Mouse (Mus musculus) CH12.LX (cell line): Measurements from ENCODE around the gene Plekhh3. TPM values are rescaled to one million over a fixed set of nuclear protein-coding genes. Genes with fewer than 3 reads are reported as not detected.

ENCODE experiments used
- DNase-seq: peaks from one replicate; pipeline ENCODE4 v3.0.0-alpha.2; 2013; ENCODE audit errors: extremely low read depth
- H3K27ac ChIP-seq: 2 replicates; pipeline ENCODE4 v1.5.1; 2012; ENCODE audit warnings: low read depth, mild to moderate bottlenecking, control low read depth, moderate library complexity; ENCODE audit not compliant: insufficient read depth
- H3K27me3 ChIP-seq: replicated peaks from 2 replicates; pipeline ENCODE3; 2012; ENCODE audit warnings: inconsistent platforms
- H3K36me3 ChIP-seq, 2 experiments: replicated peaks in 1 of 2; 2 replicates each; pipeline versions ENCODE3 to v1.6.1; 2012; ENCODE audit warnings: inconsistent platforms in 1 of 2, low read length in 1 of 2, mild to moderate bottlenecking in 1 of 2, mixed read lengths in 1 of 2, moderate library complexity in 1 of 2; ENCODE audit not compliant: control insufficient read depth in 1 of 2, insufficient read depth in 1 of 2
- H3K4me1 ChIP-seq, 2 experiments: 2 replicates each; pipeline ENCODE4 v1.6.1; 2012; ENCODE audit warnings: inconsistent platforms in 1 of 2, moderate library complexity in 1 of 2; ENCODE audit not compliant: insufficient read depth in 2 of 2, control insufficient read depth in 1 of 2
- H3K4me2 ChIP-seq: 2 replicates; pipeline ENCODE4 v1.6.1; 2012; ENCODE audit warnings: low read depth, mild to moderate bottlenecking, control low read depth; ENCODE audit not compliant: poor library complexity, insufficient read depth, severe bottlenecking
- H3K4me3 ChIP-seq, 3 experiments: fragments of 150-350 bp in 1 of 3; sonication (generic) in 1 of 3; replicated peaks in 1 of 3; 2 replicates each; pipeline versions ENCODE3 to v1.5.1; 2011 to 2012; ENCODE audit warnings: low read depth in 2 of 3, low read length in 2 of 3, mild to moderate bottlenecking in 2 of 3, moderate library complexity in 2 of 3, control low read depth in 1 of 3, improper control_type of control experiment in 1 of 3, inconsistent platforms in 1 of 3, mixed read lengths in 1 of 3; ENCODE audit not compliant: poor library complexity in 1 of 3
- H3K79me2 ChIP-seq: replicated peaks from 2 replicates; pipeline ENCODE4 v1.6.1; 2012; ENCODE audit warnings: mild to moderate bottlenecking, moderate library complexity; ENCODE audit not compliant: control insufficient read depth, poor library complexity, insufficient read depth, severe bottlenecking; ENCODE audit errors: extremely low read depth
- H3K9ac ChIP-seq: 2 replicates; pipeline ENCODE4 v1.6.1; 2012; ENCODE audit warnings: low read depth, mild to moderate bottlenecking, control low read depth, moderate library complexity; ENCODE audit not compliant: insufficient read depth
- H3K9me3 ChIP-seq: replicated peaks from 2 replicates; pipeline ENCODE3; 2012; ENCODE audit warnings: low read length, inconsistent platforms, mixed read lengths
- BHLHE40 ChIP-seq: IDR thresholded peaks from 2 replicates; pipeline ENCODE4 v1.6.1; 2011; ENCODE audit warnings: mild to moderate bottlenecking, low read depth, low read length, improper control_type of control experiment
- CHD1 ChIP-seq: IDR thresholded peaks from 2 replicates; pipeline ENCODE4 v1.6.1; 2012; ENCODE audit warnings: low read depth, low read length, improper control_type of control experiment, inconsistent platforms
- CHD2 ChIP-seq: IDR thresholded peaks from 2 replicates; pipeline ENCODE4 v1.6.1; 2011; ENCODE audit warnings: low read length, improper control_type of control experiment
- CTCF ChIP-seq, 2 experiments: IDR thresholded peaks in 1 of 2; conservative IDR thresholded peaks in 1 of 2; 2 replicates each; pipeline ENCODE4 v1.5.1; 2011 to 2012; ENCODE audit warnings: low read depth in 2 of 2, low read length in 2 of 2, improper control_type of control experiment in 1 of 2, inconsistent platforms in 1 of 2, mild to moderate bottlenecking in 1 of 2, moderate library complexity in 1 of 2
- ELF1 ChIP-seq: IDR thresholded peaks from 2 replicates; pipeline ENCODE4 v1.6.1; 2014; ENCODE audit warnings: low read depth, mild to moderate bottlenecking, inconsistent platforms, low read length, improper control_type of control experiment
- EP300 ChIP-seq: IDR thresholded peaks from 2 replicates; pipeline ENCODE4 v1.6.1; 2011; ENCODE audit warnings: low read length, improper control_type of control experiment
- GABPA ChIP-seq: IDR thresholded peaks from 2 replicates; pipeline ENCODE4 v1.6.1; 2012; ENCODE audit warnings: low read depth, low read length, improper control_type of control experiment, inconsistent platforms; ENCODE audit not compliant: insufficient replicate concordance
- HCFC1 ChIP-seq: IDR thresholded peaks from 2 replicates; pipeline ENCODE4 v1.6.1; 2012; ENCODE audit warnings: low read depth, mild to moderate bottlenecking, inconsistent platforms, low read length, improper control_type of control experiment
- IRF4 ChIP-seq: IDR thresholded peaks from 2 replicates; pipeline ENCODE4 v1.6.1; 2014; ENCODE audit warnings: low read depth, mild to moderate bottlenecking, inconsistent platforms, low read length, improper control_type of control experiment
- JUN ChIP-seq: IDR thresholded peaks from 2 replicates; pipeline ENCODE4 v1.6.1; 2011; ENCODE audit warnings: low read depth, mild to moderate bottlenecking, low read length, improper control_type of control experiment, moderate library complexity; ENCODE audit not compliant: insufficient read depth
- JUND ChIP-seq: conservative IDR thresholded peaks from 2 replicates; pipeline ENCODE4 v1.6.1; 2011; ENCODE audit warnings: low read depth, low read length, improper control_type of control experiment
- KAT2A ChIP-seq: IDR thresholded peaks from 2 replicates; pipeline ENCODE4 v1.6.1; 2012; ENCODE audit warnings: low read length, improper control_type of control experiment, inconsistent platforms; ENCODE audit not compliant: insufficient replicate concordance
- MAX ChIP-seq: IDR thresholded peaks from 2 replicates; pipeline ENCODE4 v1.6.1; 2011; ENCODE audit warnings: low read length, improper control_type of control experiment
- MEF2A ChIP-seq: IDR thresholded peaks from 2 replicates; pipeline ENCODE4 v1.6.1; 2014; ENCODE audit warnings: low read depth, mild to moderate bottlenecking, inconsistent platforms, low read length, improper control_type of control experiment, borderline replicate concordance
- MXI1 ChIP-seq: IDR thresholded peaks from 2 replicates; pipeline ENCODE4 v1.6.1; 2011; ENCODE audit warnings: mild to moderate bottlenecking, low read depth, low read length, improper control_type of control experiment
- MYC ChIP-seq: IDR thresholded peaks from 2 replicates; pipeline ENCODE4 v1.6.1; 2011; ENCODE audit warnings: low read depth, mild to moderate bottlenecking, improper control_type of control experiment, low read length
- NRF1 ChIP-seq: IDR thresholded peaks from 2 replicates; pipeline ENCODE4 v1.6.1; 2014; ENCODE audit warnings: low read depth, mild to moderate bottlenecking, inconsistent platforms, low read length, improper control_type of control experiment, moderate library complexity
- PAX5 ChIP-seq: IDR thresholded peaks from 2 replicates; pipeline ENCODE4 v1.6.1; 2012; ENCODE audit warnings: low read length, inconsistent platforms, mixed read lengths
- POLR2A ChIP-seq: IDR thresholded peaks from 2 replicates; pipeline ENCODE4 v1.6.1; 2011; ENCODE audit warnings: low read depth, mild to moderate bottlenecking, improper control_type of control experiment, low read length
- POLR2AphosphoS2 ChIP-seq: IDR thresholded peaks from 2 replicates; pipeline ENCODE4 v1.6.1; 2011; ENCODE audit warnings: low read depth, low read length, improper control_type of control experiment
- RAD21 ChIP-seq: IDR thresholded peaks from 2 replicates; pipeline ENCODE4 v1.6.1; 2011; ENCODE audit warnings: low read depth, mild to moderate bottlenecking, low read length, improper control_type of control experiment, moderate library complexity
- RCOR1 ChIP-seq: conservative IDR thresholded peaks from 2 replicates; pipeline ENCODE4 v1.6.1; 2012; ENCODE audit warnings: low read depth, mild to moderate bottlenecking, inconsistent platforms, low read length, improper control_type of control experiment
- SIN3A ChIP-seq: IDR thresholded peaks from 2 replicates; pipeline ENCODE4 v1.6.1; 2012; ENCODE audit warnings: low read length, improper control_type of control experiment, inconsistent platforms
- SMC3 ChIP-seq: IDR thresholded peaks from 2 replicates; pipeline ENCODE4 v1.6.1; 2011; ENCODE audit warnings: low read depth, low read length, improper control_type of control experiment
- TBP ChIP-seq: conservative IDR thresholded peaks from 2 replicates; pipeline ENCODE4 v1.6.1; 2011; ENCODE audit warnings: low read depth, low read length, improper control_type of control experiment
- TCF12 ChIP-seq: IDR thresholded peaks from 2 replicates; pipeline ENCODE4 v1.6.1; 2014; ENCODE audit warnings: low read depth, mild to moderate bottlenecking, inconsistent platforms, low read length, improper control_type of control experiment
- UBTF ChIP-seq: IDR thresholded peaks from 2 replicates; pipeline ENCODE4 v1.6.1; 2012; ENCODE audit warnings: low read depth, mild to moderate bottlenecking, inconsistent platforms, low read length, improper control_type of control experiment, moderate library complexity
- USF1 ChIP-seq: IDR thresholded peaks from 2 replicates; pipeline ENCODE4 v1.6.1; 2014; ENCODE audit warnings: low read depth, mild to moderate bottlenecking, inconsistent platforms, low read length, improper control_type of control experiment
- USF2 ChIP-seq: conservative IDR thresholded peaks from 2 replicates; pipeline ENCODE4 v1.6.1; 2011; ENCODE audit warnings: low read depth, low read length, improper control_type of control experiment
- ZC3H11A ChIP-seq: IDR thresholded peaks from 2 replicates; pipeline ENCODE4 v1.6.1; 2012; ENCODE audit warnings: low read depth, mild to moderate bottlenecking, inconsistent platforms, low read length, improper control_type of control experiment
- ZKSCAN1 ChIP-seq: IDR thresholded peaks from 2 replicates; pipeline ENCODE4 v1.6.1; 2012; ENCODE audit warnings: low read depth, inconsistent platforms, low read length, improper control_type of control experiment, borderline replicate concordance
- ZMIZ1 ChIP-seq: IDR thresholded peaks from 2 replicates; pipeline ENCODE4 v1.6.1; 2012; ENCODE audit warnings: low read depth, mild to moderate bottlenecking, inconsistent platforms, low read length, improper control_type of control experiment
- ZNF384 ChIP-seq: IDR thresholded peaks from 2 replicates; pipeline ENCODE4 v1.6.1; 2012; ENCODE audit warnings: low read depth, low read length, improper control_type of control experiment, inconsistent platforms
- dilution Hi-C: fragments of 300-500 bp; cut with MboI; formaldehyde crosslinking; loops from 2 replicates; pipeline ENCODE4 v1.14.3; 2020; ENCODE audit warnings: low sequenced_read_pairs; ENCODE audit not compliant: extremely low pct_unique_long_range_greater_than_20kb, extremely low pct_ligation_motif_present
- in situ Hi-C: fragments of 300-500 bp; cut with MboI; formaldehyde crosslinking; loops from 3 replicates; pipeline ENCODE4 v1.14.3; 2019; ENCODE audit warnings: low sequenced_read_pairs, low pct_ligation_motif_present, low pct_unique_long_range_greater_than_20kb, mixed read lengths
- polyA plus RNA-seq: library from polyadenylated mRNA; unstranded; fragments of >175 nt; gene quantifications from 2 replicates; pipeline ENCODE4 v1.2.1, GENCODE M21; 2012; ENCODE audit warnings: low read depth; ENCODE audit not compliant: insufficient read length
- total RNA-seq, 2 experiments: library from RNA; depleted of rRNA; stranded (reverse); fragments of 300-350 nt in 1 of 2; fragments of >200 nt in 1 of 2; gene quantifications; 2 replicates each; pipeline ENCODE4 v1.2.3; 2012 to 2014

Gene Plekhh3
- total and polyA plus RNA-seq, 3 experiments: 2.9 to 20.3 (median 5.0) TPM

DNA sequence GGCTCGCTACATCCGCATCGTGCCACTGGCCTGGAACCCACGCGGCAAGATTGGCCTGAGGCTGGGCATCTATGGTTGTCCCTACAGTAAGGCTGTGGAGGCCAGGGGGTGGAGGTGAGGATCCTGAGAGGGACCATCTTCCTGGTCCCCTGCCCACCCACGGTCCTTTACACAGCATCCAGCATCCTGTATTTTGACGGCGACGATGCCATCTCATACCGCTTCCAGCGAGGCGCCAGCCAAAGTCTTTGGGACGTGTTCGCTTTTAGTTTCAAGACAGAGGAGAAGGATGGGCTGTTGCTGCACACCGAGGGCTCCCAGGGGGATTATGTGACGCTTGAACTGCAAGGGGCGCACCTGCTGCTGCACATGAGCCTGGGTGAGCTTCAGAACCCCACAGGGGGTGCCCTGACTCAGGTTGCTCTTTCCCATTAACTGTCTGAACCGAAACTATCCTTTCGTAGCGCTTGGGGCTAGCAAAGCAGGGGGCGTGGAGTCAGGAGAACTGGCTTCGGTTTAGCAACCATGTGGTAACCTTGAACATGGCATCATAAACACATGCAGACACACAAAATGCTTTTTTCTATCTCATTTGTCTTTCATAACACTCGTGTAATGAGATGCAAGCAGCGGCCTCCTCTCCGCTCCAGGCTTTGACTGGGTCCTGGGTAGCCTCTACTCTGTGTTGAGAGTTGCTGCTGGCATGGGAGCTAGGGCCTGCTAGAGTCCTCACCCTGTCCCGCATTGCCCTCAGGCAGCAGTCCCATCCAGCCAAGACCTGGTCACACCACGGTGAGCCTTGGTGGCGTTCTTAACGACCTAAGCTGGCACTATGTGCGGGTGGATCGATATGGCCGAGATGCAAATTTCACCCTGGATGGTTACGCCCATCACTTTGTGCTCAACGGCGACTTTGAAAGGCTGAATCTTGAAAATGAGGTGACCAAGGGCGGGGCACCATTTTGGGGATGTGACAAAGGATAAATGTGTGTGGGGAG is 7.2 kb upstream of the Plekhh3 start (continued):
- peak; percentile 92 for TF ChIP-seq MAX
- TF ChIP-seq IRF4: peak; percentile 72

DNA sequence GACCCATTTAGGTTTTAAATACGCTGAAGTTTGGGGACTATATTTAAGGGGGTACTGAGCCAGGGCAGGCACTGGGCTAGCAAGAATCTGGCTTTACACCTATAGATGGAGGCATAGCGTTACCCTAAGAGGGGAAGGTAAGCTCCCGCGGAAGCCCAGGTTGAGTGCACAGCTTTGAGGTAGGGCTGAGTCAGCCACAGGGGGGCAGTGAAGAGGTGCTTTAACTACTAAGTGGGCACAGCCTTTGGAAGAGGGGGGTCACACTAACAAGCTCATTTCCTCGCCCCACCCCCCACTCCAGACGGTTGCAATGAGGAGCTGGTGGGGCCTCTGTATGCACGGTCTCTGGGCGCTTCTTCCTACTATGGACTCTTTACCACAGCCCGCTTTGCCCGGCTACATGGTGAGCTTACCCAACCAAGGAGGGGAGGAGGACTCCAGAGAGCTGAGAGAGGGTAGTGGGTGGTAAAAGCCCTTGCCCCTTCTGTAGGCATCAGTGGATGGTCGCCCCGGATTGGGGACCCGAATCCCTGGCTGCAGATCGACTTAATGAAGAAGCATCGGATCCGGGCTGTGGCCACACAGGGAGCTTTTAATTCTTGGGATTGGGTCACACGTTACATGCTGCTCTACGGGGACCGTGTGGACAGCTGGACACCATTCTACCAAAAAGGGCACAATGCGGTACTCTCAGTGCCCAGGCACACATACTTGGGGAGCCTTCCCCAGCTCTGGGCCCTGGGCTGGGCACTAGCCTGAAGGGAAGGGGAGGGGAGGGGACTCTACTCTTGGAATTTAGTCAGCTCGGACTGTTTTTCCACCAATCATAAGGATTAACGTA is 6.0 kb upstream of the Plekhh3 start:
- Histone ChIP-seq H3K4me2 (peak overlapping the region; percentile 91), H3K36me3 (peaks cover 17 to 44% of the 10 kb centered on the region in 2 experiments), H3K27me3 (no peaks in the 10 kb centered on the region), H3K9ac (peak overlapping the region; percentile 54), H3K4me3 (peak overlapping the region; percentile 61 to 79 (median 68)), H3K79me2 (peaks cover 12% of the 10 kb centered on the region), H3K4me1 (peaks cover 9 to 65% of the 10 kb centered on the region in 2 experiments), H3K9me3 (no peaks in the 10 kb centered on the region), H3K27ac (peak overlapping the region; percentile 85)
- in situ Hi-C loops (no loop called here), dilution Hi-C loops (no loop called here)
- peak; percentile 85 for DNase-seq
- no peak; the same call in 1 of the 2 replicates for TF ChIP-seq ELF1
- no peak for TF ChIP-seq POLR2AphosphoS2
- TF ChIP-seq EP300: no peak; the same call in 1 of the 2 replicates
- no peak for TF ChIP-seq UBTF
- TF ChIP-seq ZKSCAN1: no peak
- no peak for TF ChIP-seq CHD1
- peak; percentile 56; the same call in 1 of the 2 replicates for TF ChIP-seq IRF4
- TF ChIP-seq NRF1: no peak
- TF ChIP-seq USF2: no peak; the same call in 1 of the 2 replicates
- TF ChIP-seq HCFC1: no peak
- TF ChIP-seq ZNF384: no peak
- TF ChIP-seq CTCF (conservative IDR thresholded peaks at IDR 0.05 in 1 of 2, IDR thresholded peaks at IDR 0.05 in 1 of 2; ENCODE audit: low read depth in 2 of 2, low read length in 2 of 2): peak; percentile 51 to 94; a peak in 3 of 4 replicates
- TF ChIP-seq USF1: no peak
- TF ChIP-seq SIN3A: peak; percentile 60
- peak; percentile 62 for TF ChIP-seq MYC
- no peak for TF ChIP-seq KAT2A
- TF ChIP-seq MAX: peak; percentile 9; the same call in 1 of the 2 replicates
- TF ChIP-seq TCF12: peak; percentile 47; the same call in 1 of the 2 replicates
- TF ChIP-seq MXI1: peak; percentile 60; the same call in 1 of the 2 replicates
- no peak for TF ChIP-seq PAX5
- TF ChIP-seq GABPA: no peak
- TF ChIP-seq ZC3H11A: no peak
- no peak for TF ChIP-seq ZMIZ1
- peak; percentile 24; the same call in 1 of the 2 replicates for TF ChIP-seq BHLHE40
- TF ChIP-seq MEF2A: no peak
- TF ChIP-seq TBP: 0 out of 2 replicates have a peak, but pooled peaks have one; percentile 41
- peak; percentile 82 for TF ChIP-seq SMC3
- no peak; the same call in 1 of the 2 replicates for TF ChIP-seq RCOR1
- TF ChIP-seq JUND: no peak
- no peak for TF ChIP-seq JUN
- TF ChIP-seq RAD21: peak; percentile 55
- peak; percentile 58; the same call in 1 of the 2 replicates for TF ChIP-seq CHD2
- peak; percentile 25; the same call in 1 of the 2 replicates for TF ChIP-seq POLR2A
